Mouse (Mus musculus) ES-E14 (cell line): ENCODE measurements at regions not wholly inside any gene's neighbourhood (a gene's known extent, or its start where the extent isn't known, plus 50 kb on each side); places are given as distances from the start of the nearest gene placed in this dataset.

Experiments
- CHD2 ChIP-seq: IDR thresholded peaks from 2 replicates; pipeline ENCODE4 v1.6.1; 2014; ENCODE audit warnings: mild to moderate bottlenecking, low read depth, low read length, inconsistent platforms
- HCFC1 ChIP-seq: IDR thresholded peaks from 2 replicates; pipeline ENCODE4 v1.6.1; 2012; ENCODE audit warnings: low read length, inconsistent platforms, borderline replicate concordance; ENCODE audit not compliant: insufficient read depth
- MAFK ChIP-seq: IDR thresholded peaks from 2 replicates; pipeline ENCODE4 v1.6.1; 2014; ENCODE audit warnings: mild to moderate bottlenecking, low read depth, low read length, inconsistent platforms; ENCODE audit not compliant: insufficient read depth

GRCm38 (mm10) chr17:49225255-49226015 is 202.7 kb upstream of the Mocs1 start:
- TF ChIP-seq CHD2 (no peak), HCFC1 (no peak), MAFK (no peak)
